Mouse (Mus musculus): Measurements from ENCODE around the gene Rcan3. TPM values are rescaled to one million over a fixed set of nuclear protein-coding genes. Genes with fewer than 3 reads are reported as not detected.

The Rcan3 gene
- polyA plus RNA-seq (2012; fragmentation: generic; extraction: Trizol) = 9.2 TPM
- long read RNA-seq, experiment 1, full-length matches to known transcripts = 1 of 9 reads
- long read RNA-seq, experiment 1, partial matches to known transcripts = 1 of 9 reads
- long read RNA-seq, experiment 1, other reads (novel, unspliced or antisense) = 7 of 9 reads
- long read RNA-seq, experiment 2, full-length matches to known transcripts = 8 of 74 reads
- long read RNA-seq, experiment 2, partial matches to known transcripts = 2 of 74 reads
- long read RNA-seq, experiment 2, other reads (novel, unspliced or antisense) = 64 of 74 reads

- Histone ChIP-seq H3ac (ENCODE audit: control insufficient read depth, insufficient read length, low read depth) (peak within 1 kb of the TSS; percentile 96), H3K79me2 (ENCODE audit: control insufficient read depth, insufficient read depth) (no peaks in the 10 kb centered on the region), H3K79me3 (ENCODE audit: low read depth) (no peaks in the 10 kb centered on the region), H3K4me3 (ENCODE audit: insufficient read depth, poor library complexity, severe bottlenecking) (peak within 1 kb of the TSS; percentile 36), H3K27me3 (ENCODE audit: control insufficient read depth, insufficient read depth, insufficient read length) (no peaks in the 10 kb centered on the region), H3K36me3 (ENCODE audit: control insufficient read depth, insufficient read depth) (no peaks in the 10 kb centered on the region)
- peak; percentile 39 for TF ChIP-seq MAX (IDR thresholded peaks at IDR 0.05)
- no peak for TF ChIP-seq CTCF (IDR thresholded peaks at IDR 0.05; ENCODE audit: control insufficient read depth, insufficient read depth, insufficient read length)
Measured at GRCm38 (mm10) chr4:135433443-135434394, at the start of gene Rcan3. TSS of gene Rcan3 (minus strand) at chr4:135433853.

- Histone ChIP-seq H3ac (ENCODE audit: control insufficient read depth, insufficient read length, low read depth) (no peak overlapping the region), H3K36me3 (ENCODE audit: control insufficient read depth, insufficient read depth) (no peaks in the 10 kb centered on the region), H3K79me3 (ENCODE audit: low read depth) (no peaks in the 10 kb centered on the region), H3K4me3 (ENCODE audit: insufficient read depth, poor library complexity, severe bottlenecking) (no peak overlapping the region), H3K79me2 (ENCODE audit: control insufficient read depth, insufficient read depth) (no peaks in the 10 kb centered on the region), H3K27me3 (ENCODE audit: control insufficient read depth, insufficient read depth, insufficient read length) (no peaks in the 10 kb centered on the region)
- TF ChIP-seq MYOG (IDR thresholded peaks at IDR 0.05; ENCODE audit: control insufficient read depth, extremely low read depth, insufficient read length) = no peak
- no peak for TF ChIP-seq FOSL1 (IDR thresholded peaks at IDR 0.05; ENCODE audit: insufficient read depth, low read length, poor library complexity, severe bottlenecking)
- TF ChIP-seq CTCF (IDR thresholded peaks at IDR 0.05; ENCODE audit: control insufficient read depth, insufficient read depth, insufficient read length) = no peak
- no peak for TF ChIP-seq MYOD1 (IDR thresholded peaks at IDR 0.05; ENCODE audit: control insufficient read depth, insufficient read length, low read depth)
- no peak for TF ChIP-seq MAX (IDR thresholded peaks at IDR 0.05)
- no peak for TF ChIP-seq CEBPB (IDR thresholded peaks at IDR 0.05; ENCODE audit: low read depth)
- no peak for TF ChIP-seq USF1 (IDR thresholded peaks at IDR 0.05; ENCODE audit: low read depth)
Measured at GRCm38 (mm10) chr4:135480370-135480769, 46.7 kb upstream of the Rcan3 start.

GRCm38 (mm10) chr4:135477851-135478250 is 44.2 kb upstream of the Rcan3 start:
- Histone ChIP-seq H3K4me3 (ENCODE audit: insufficient read depth, poor library complexity, severe bottlenecking) (no peak overlapping the region), H3K79me3 (ENCODE audit: low read depth) (no peaks in the 10 kb centered on the region), H3K36me3 (ENCODE audit: control insufficient read depth, insufficient read depth) (no peaks in the 10 kb centered on the region), H3K27me3 (ENCODE audit: control insufficient read depth, insufficient read depth, insufficient read length) (no peaks in the 10 kb centered on the region), H3K79me2 (ENCODE audit: control insufficient read depth, insufficient read depth) (no peaks in the 10 kb centered on the region), H3ac (ENCODE audit: control insufficient read depth, insufficient read length, low read depth) (no peak overlapping the region)
- TF ChIP-seq USF1 (IDR thresholded peaks at IDR 0.05; ENCODE audit: low read depth) = no peak
- no peak for TF ChIP-seq FOSL1 (IDR thresholded peaks at IDR 0.05; ENCODE audit: insufficient read depth, low read length, poor library complexity, severe bottlenecking)
- TF ChIP-seq MAX (IDR thresholded peaks at IDR 0.05) = no peak
- TF ChIP-seq CTCF (IDR thresholded peaks at IDR 0.05; ENCODE audit: control insufficient read depth, insufficient read depth, insufficient read length) = no peak
- TF ChIP-seq MYOG (IDR thresholded peaks at IDR 0.05; ENCODE audit: control insufficient read depth, extremely low read depth, insufficient read length) = no peak
- no peak for TF ChIP-seq MYOD1 (IDR thresholded peaks at IDR 0.05; ENCODE audit: control insufficient read depth, insufficient read length, low read depth)
- TF ChIP-seq CEBPB (IDR thresholded peaks at IDR 0.05; ENCODE audit: low read depth) = no peak

- TF ChIP-seq MYOD1 (IDR thresholded peaks at IDR 0.05; ENCODE audit: control insufficient read depth, insufficient read length, low read depth) = no peak
- Histone ChIP-seq H3K36me3 (ENCODE audit: control insufficient read depth, insufficient read depth) (no peaks in the 10 kb centered on the region), H3ac (ENCODE audit: control insufficient read depth, insufficient read length, low read depth) (no peak overlapping the region)
Measured at GRCm38 (mm10) chr4:135463406-135463805, 29.8 kb upstream of the Rcan3 start.

GRCm38 (mm10) chr4:135453572-135453971 is 19.9 kb upstream of the Rcan3 start:
- Histone ChIP-seq H3K4me3 (ENCODE audit: insufficient read depth, poor library complexity, severe bottlenecking) (no peak overlapping the region), H3ac (ENCODE audit: control insufficient read depth, insufficient read length, low read depth) (no peak overlapping the region), H3K27me3 (ENCODE audit: control insufficient read depth, insufficient read depth, insufficient read length) (peaks cover 47% of the 10 kb centered on the region), H3K79me2 (ENCODE audit: control insufficient read depth, insufficient read depth) (no peaks in the 10 kb centered on the region), H3K79me3 (ENCODE audit: low read depth) (no peaks in the 10 kb centered on the region), H3K36me3 (ENCODE audit: control insufficient read depth, insufficient read depth) (no peaks in the 10 kb centered on the region)
- TF ChIP-seq USF1 (IDR thresholded peaks at IDR 0.05; ENCODE audit: low read depth) (no peak), MAX (IDR thresholded peaks at IDR 0.05) (no peak), MYOD1 (IDR thresholded peaks at IDR 0.05; ENCODE audit: control insufficient read depth, insufficient read length, low read depth) (no peak), MYOG (IDR thresholded peaks at IDR 0.05; ENCODE audit: control insufficient read depth, extremely low read depth, insufficient read length) (no peak)

More at GRCm38 (mm10) chr4:135463406-135463805, 29.8 kb upstream of the Rcan3 start:
- Histone ChIP-seq H3K27me3 (ENCODE audit: control insufficient read depth, insufficient read depth, insufficient read length) (peaks cover 32% of the 10 kb centered on the region), H3K4me3 (ENCODE audit: insufficient read depth, poor library complexity, severe bottlenecking) (no peak overlapping the region), H3K79me3 (ENCODE audit: low read depth) (no peaks in the 10 kb centered on the region), H3K79me2 (ENCODE audit: control insufficient read depth, insufficient read depth) (no peaks in the 10 kb centered on the region)

- H3K36me3 ChIP-seq (ENCODE audit: control insufficient read depth, insufficient read depth) = no peaks in the 10 kb centered on the region
- H3K27me3 ChIP-seq (ENCODE audit: control insufficient read depth, insufficient read depth, insufficient read length) = peaks cover 47% of the 10 kb centered on the region
- no peaks in the 10 kb centered on the region for H3K79me2 ChIP-seq (ENCODE audit: control insufficient read depth, insufficient read depth)
- no peak for TF ChIP-seq CEBPB (IDR thresholded peaks at IDR 0.05; ENCODE audit: low read depth)
- TF ChIP-seq FOSL1 (IDR thresholded peaks at IDR 0.05; ENCODE audit: insufficient read depth, low read length, poor library complexity, severe bottlenecking) = no peak
- no peak for TF ChIP-seq CTCF (IDR thresholded peaks at IDR 0.05; ENCODE audit: control insufficient read depth, insufficient read depth, insufficient read length)
- TF ChIP-seq MAX (IDR thresholded peaks at IDR 0.05) = no peak
- no peak for TF ChIP-seq MYOG (IDR thresholded peaks at IDR 0.05; ENCODE audit: control insufficient read depth, extremely low read depth, insufficient read length)
- TF ChIP-seq MYOD1 (IDR thresholded peaks at IDR 0.05; ENCODE audit: control insufficient read depth, insufficient read length, low read depth) = no peak
- no peak for TF ChIP-seq USF1 (IDR thresholded peaks at IDR 0.05; ENCODE audit: low read depth)
- no peak overlapping the region for H3K4me3 ChIP-seq (ENCODE audit: insufficient read depth, poor library complexity, severe bottlenecking)
- H3ac ChIP-seq (ENCODE audit: control insufficient read depth, insufficient read length, low read depth) = no peak overlapping the region
- H3K79me3 ChIP-seq (ENCODE audit: low read depth) = no peaks in the 10 kb centered on the region
Measured at GRCm38 (mm10) chr4:135453164-135453563, 19.5 kb upstream of the Rcan3 start.

Data from C2C12 (cell line).